Mouse (Mus musculus): ENCODE results near the gene Ms4a4c. TPM values are rescaled to one million over a fixed set of nuclear protein-coding genes. Genes with fewer than 3 reads are reported as not detected.
"Not testable (repeated sequence)": the region's sequence is repeated elsewhere in the genome, so short reads cannot be mapped to it uniquely, and the experiment has no call there.

Gene Ms4a4c
- polyA plus RNA-seq, 1 experiment from 2014 or later: 0.61 TPM

- not testable (repeated sequence) for H3K27me3 ChIP-seq (ENCODE audit: control insufficient read depth, insufficient read depth, low read length); H3K9me3 ChIP-seq (ENCODE audit: control insufficient read depth, low read depth, low read length); H3K4me2 ChIP-seq (replicated peaks; ENCODE audit: low read depth, low read length); H3K9ac ChIP-seq (replicated peaks; ENCODE audit: low read depth, low read length); H3K4me3 ChIP-seq (ENCODE audit: low read depth, low read length); H3K27ac ChIP-seq (ENCODE audit: low read length); H3K36me3 ChIP-seq (ENCODE audit: control insufficient read depth, insufficient read depth, low read length); ATAC-seq (ENCODE audit: insufficient number of reproducible peaks, insufficient read depth, low FRiP score, low read depth); H3K4me1 ChIP-seq (ENCODE audit: control insufficient read depth, insufficient read depth, low read length)
- WGBS: 72% methylated on average over 4 of the region's 4 CpGs
These were observed 64.6 kb downstream of the Ms4a4c start, which contains the start of gene Ms4a6c for GRCm38 (mm10) chr19:11469215-11469614. Ms4a6c (plus strand) TSS chr19:11469366.

Other genes starting within 250 kb of the Ms4a4c start
- not detected in 2 replicates for gene 1700025F22Rik, start 239.4 kb upstream of the Ms4a4c start, polyA plus RNA-seq (2014; fragmentation: Nextera tagmentation; extraction: Ambion mirVana)
- not detected in 2 replicates for gene Ms4a13, start 208.0 kb upstream of the Ms4a4c start, polyA plus RNA-seq (2014; fragmentation: Nextera tagmentation; extraction: Ambion mirVana)
- gene Ms4a12, start 172.3 kb upstream of the Ms4a4c start, polyA plus RNA-seq (2014; fragmentation: Nextera tagmentation; extraction: Ambion mirVana): not detected in 2 replicates
- 0.12 TPM in 1 of 2 replicates, not detected in the other for gene Ms4a1, start 138.5 kb upstream of the Ms4a4c start, polyA plus RNA-seq (2014; fragmentation: Nextera tagmentation; extraction: Ambion mirVana)
- not detected in 2 replicates for gene Ms4a5, start 120.9 kb upstream of the Ms4a4c start, polyA plus RNA-seq (2014; fragmentation: Nextera tagmentation; extraction: Ambion mirVana)
- gene Ms4a14, start 90.3 kb upstream of the Ms4a4c start, polyA plus RNA-seq (2014; fragmentation: Nextera tagmentation; extraction: Ambion mirVana): 0.08 TPM in 1 of 2 replicates, not detected in the other
- gene Ms4a7, start 68.6 kb upstream of the Ms4a4c start, polyA plus RNA-seq (2014; fragmentation: Nextera tagmentation; extraction: Ambion mirVana): 6.0 and 6.7 TPM in 2 replicates
- gene Ms4a4a, start 29.2 kb upstream of the Ms4a4c start, polyA plus RNA-seq (2014; fragmentation: Nextera tagmentation; extraction: Ambion mirVana): 7.2 and 7.9 TPM in 2 replicates
- gene Ms4a4b, start 38.8 kb downstream of the Ms4a4c start, polyA plus RNA-seq (2014; fragmentation: Nextera tagmentation; extraction: Ambion mirVana): 0.35 and 0.77 TPM in 2 replicates
- 8.2 and 9.2 TPM in 2 replicates for gene Ms4a6c, start 64.6 kb downstream of the Ms4a4c start, polyA plus RNA-seq (2014; fragmentation: Nextera tagmentation; extraction: Ambion mirVana)
- gene Gm8369, start 81.2 kb downstream of the Ms4a4c start, polyA plus RNA-seq (2014; fragmentation: Nextera tagmentation; extraction: Ambion mirVana): not detected in 2 replicates
- gene Ms4a6b, start 111.7 kb downstream of the Ms4a4c start, polyA plus RNA-seq (2014; fragmentation: Nextera tagmentation; extraction: Ambion mirVana): 5.6 and 9.7 TPM in 2 replicates
- gene Ms4a4d, start 132.0 kb downstream of the Ms4a4c start, polyA plus RNA-seq (2014; fragmentation: Nextera tagmentation; extraction: Ambion mirVana): 2.1 and 3.0 TPM in 2 replicates
- gene Ms4a6d, start 200.1 kb downstream of the Ms4a4c start, polyA plus RNA-seq (2014; fragmentation: Nextera tagmentation; extraction: Ambion mirVana): 4.3 and 7.1 TPM in 2 replicates
- gene Ms4a2, start 218.9 kb downstream of the Ms4a4c start, polyA plus RNA-seq (2014; fragmentation: Nextera tagmentation; extraction: Ambion mirVana): 0.41 TPM in 1 of 2 replicates, not detected in the other
- 0.43 TPM in 1 of 2 replicates, not detected in the other for gene Ms4a3, start 236.1 kb downstream of the Ms4a4c start, polyA plus RNA-seq (2014; fragmentation: Nextera tagmentation; extraction: Ambion mirVana)